Mouse (Mus musculus): ENCODE results near the gene Slc46a2.

Slc46a2 gene

DNA sequence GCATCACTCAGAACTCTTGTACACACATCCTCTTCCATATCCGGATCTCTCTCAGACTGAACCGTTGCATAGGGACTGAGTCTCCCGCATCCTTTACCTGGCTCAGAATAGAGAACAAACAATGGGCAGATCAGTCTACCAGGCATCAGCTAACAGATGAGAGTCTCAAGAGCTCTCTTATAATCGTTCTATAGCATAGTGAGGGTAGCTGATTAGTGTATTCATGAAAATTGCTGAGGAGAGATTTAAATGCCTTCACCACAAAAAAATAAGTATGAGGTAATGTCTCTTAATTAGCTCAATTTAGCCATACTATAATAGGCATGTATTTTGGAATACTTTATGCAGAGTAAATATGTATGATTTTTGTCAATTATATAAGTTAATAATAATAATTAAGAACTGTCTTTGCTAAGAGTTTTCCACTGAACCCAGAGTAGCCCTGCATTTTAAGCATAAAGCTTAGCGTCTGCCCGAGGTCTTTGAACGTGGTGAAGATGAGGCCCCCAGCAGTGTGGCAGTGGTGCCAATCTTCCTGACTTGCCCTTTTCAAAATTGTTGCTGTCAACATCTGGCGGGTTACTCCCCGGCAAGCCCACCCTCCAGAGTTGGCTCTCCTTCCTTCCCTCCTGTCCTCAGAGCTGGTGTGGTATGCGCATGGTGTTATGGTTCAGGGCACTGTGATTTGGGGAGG lies 23.0 kb downstream of the Slc46a2 start:
- DNase-seq (ENCODE audit: low read depth, low spot score): no peak

DNA sequence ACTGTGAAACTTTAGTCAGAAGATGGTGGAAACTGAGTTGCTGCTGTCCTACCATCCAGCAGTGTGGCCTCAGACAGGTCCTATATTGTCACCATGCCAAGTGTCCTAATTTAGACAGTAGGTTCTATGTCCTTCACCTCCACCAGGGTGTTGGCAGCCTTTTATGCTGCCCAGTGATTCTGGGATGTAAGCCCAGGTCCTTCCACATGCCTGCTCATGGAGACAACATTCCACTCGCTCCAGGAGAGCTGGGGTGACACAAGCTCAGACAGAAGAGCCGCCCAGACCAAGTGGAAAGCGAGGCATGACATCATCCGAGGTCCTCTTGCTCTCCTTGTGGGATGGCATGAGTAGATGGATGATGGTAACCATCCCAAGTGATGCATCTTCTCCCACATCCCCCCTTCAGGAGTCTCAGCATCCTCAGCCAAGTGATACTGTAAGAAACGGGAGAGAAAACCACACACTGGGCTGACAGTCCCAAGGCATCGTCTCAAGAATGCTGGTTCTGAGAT lies 24.7 kb downstream of the Slc46a2 start:
- DNase-seq (ENCODE audit: low read depth, low spot score): peak; percentile 34

DNA sequence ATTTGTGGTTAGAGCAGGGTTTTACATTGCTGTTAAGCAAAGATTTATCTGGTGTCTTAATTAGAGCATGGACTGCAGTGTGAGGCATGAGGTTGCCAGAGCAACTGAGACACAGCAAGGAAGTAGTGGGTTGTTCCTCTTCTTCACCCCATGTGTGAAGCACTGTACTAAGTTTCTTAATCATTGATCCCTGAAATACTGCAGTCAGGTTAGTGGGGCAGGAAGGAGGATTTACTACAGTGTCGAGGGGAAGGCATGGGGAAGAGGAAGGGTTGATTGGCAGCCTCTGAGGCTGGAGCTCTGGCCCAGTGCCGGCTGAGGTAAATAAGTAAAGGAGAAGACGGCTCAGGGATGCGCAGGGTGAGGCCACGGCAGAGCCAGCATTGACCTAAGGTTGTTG lies 26.8 kb downstream of the Slc46a2 start:
- DNase-seq (ENCODE audit: low read depth, low spot score): no peak

DNA sequence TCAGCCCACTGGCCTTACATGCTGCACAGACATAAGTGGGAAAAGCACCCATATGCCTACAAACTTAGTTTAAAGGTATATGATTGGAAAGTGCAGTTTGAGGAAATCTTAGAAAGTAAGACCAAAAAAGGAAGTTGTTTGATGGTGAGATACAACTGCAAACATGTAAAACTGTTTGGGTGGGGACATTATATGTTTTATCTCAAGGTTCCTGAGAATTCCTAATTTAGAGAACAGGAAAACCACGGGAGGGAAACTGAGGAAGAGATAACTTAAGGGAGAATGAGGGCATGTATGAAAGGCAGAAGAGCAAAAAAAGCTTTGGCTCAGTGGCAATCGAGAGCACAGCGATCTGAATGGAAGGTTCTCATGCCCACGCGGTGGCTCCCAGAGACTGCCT lies 27.8 kb downstream of the Slc46a2 start:
- no peak for DNase-seq (ENCODE audit: low read depth, low spot score)

DNA sequence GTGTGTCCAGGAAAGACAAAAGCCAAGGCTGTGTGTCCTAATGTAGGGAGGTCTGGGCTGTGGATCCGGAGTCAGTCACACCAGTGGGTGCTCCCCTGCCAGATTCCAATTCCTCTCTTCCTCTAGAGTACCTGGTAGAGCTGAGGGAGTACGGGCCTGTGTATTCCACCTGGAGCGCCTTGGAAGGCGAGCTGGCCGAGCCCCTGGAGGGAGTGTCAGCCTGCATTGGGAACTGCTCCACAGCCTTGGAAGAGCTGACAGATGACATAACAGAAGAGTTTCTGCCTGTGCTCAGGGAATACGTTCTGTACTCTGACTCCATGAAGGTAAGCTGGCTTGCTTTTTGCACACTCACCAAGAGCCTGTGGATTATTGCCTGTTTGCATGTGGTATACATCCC lies 28.6 kb downstream of the Slc46a2 start:
- no peak for DNase-seq (ENCODE audit: low read depth, low spot score)

- no peak for DNase-seq (ENCODE audit: low read depth, low spot score)
Observed at GRCm38 (mm10) chr4:59884136-59884696, 30.6 kb downstream of the Slc46a2 start.

DNA sequence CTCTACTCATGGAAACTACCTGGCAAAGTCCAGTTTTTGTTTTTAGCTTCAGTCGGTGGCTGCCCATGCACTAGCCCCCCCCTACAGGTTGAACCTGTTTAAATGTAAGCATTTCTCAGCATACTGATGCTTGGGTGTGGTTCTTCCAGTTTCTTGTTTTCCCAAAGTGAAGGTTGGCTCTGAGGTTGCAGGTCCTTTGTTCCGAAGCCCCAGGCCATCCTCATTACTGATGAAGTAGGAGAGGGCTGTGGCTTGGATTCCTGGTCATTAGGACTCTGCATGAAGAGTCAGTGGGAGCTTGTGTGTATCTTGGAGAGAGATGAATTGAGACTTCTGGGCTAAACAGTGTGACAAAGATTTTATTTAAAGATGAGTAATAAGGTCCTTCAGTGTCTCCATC lies 33.6 kb downstream of the Slc46a2 start:
- no peak for DNase-seq (ENCODE audit: low read depth, low spot score)

DNA sequence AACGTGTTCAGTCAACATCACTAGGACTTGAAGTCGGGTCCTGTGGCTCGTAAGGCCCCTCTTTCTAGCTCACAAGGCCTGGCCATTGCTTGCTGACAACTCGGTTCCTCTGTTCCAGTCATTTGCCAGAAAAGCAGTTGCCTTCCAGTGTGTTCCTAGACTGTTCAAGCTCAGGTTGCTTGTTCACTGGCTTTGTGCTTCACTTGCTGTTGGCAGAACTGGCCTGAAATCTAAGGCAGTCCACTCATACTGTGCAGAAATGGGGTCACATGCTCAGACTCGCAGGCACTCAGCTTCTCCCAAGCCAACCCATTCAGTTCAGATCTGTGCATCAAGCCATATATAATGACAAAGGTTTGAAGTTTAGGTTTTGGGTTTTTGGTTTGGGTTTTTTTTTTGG lies 34.1 kb downstream of the Slc46a2 start:
- DNase-seq (ENCODE audit: low read depth, low spot score): no peak

GRCm38 (mm10) chr4:59879444-59879843 lies 35.4 kb downstream of the Slc46a2 start:
- no peak for DNase-seq (ENCODE audit: low read depth, low spot score)

- no peak for DNase-seq (ENCODE audit: low read depth, low spot score)
Observed at GRCm38 (mm10) chr4:59878595-59878994, 36.3 kb downstream of the Slc46a2 start.

GRCm38 (mm10) chr4:59877025-59877424 lies 37.8 kb downstream of the Slc46a2 start:
- DNase-seq (ENCODE audit: low read depth, low spot score): no peak

DNA sequence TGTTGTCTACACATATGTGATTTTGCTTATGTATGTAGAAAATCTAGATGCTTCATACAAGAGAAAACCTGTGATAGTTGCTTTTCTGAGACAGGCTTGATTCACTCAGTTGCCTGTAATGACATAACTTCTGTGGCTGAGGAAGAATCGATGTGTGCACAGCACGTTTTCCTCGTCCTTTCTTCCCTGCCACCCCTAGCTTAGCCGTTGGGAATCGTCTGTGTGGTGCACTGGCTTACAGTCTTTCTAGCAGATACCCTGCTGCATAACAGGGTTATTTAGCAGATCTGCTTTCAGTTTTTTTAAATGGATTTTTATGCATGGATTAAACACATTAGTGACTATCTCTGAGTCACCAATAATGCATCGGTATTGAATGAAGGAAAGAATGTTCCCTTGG lies 38.3 kb downstream of the Slc46a2 start:
- DNase-seq (ENCODE audit: low read depth, low spot score): no peak

- no peak for DNase-seq (ENCODE audit: low read depth, low spot score)
Observed at GRCm38 (mm10) chr4:59873830-59874229, 41.0 kb downstream of the Slc46a2 start.

- no peak for DNase-seq (ENCODE audit: low read depth, low spot score)
Observed at GRCm38 (mm10) chr4:59873240-59873639, 41.6 kb downstream of the Slc46a2 start.

DNA sequence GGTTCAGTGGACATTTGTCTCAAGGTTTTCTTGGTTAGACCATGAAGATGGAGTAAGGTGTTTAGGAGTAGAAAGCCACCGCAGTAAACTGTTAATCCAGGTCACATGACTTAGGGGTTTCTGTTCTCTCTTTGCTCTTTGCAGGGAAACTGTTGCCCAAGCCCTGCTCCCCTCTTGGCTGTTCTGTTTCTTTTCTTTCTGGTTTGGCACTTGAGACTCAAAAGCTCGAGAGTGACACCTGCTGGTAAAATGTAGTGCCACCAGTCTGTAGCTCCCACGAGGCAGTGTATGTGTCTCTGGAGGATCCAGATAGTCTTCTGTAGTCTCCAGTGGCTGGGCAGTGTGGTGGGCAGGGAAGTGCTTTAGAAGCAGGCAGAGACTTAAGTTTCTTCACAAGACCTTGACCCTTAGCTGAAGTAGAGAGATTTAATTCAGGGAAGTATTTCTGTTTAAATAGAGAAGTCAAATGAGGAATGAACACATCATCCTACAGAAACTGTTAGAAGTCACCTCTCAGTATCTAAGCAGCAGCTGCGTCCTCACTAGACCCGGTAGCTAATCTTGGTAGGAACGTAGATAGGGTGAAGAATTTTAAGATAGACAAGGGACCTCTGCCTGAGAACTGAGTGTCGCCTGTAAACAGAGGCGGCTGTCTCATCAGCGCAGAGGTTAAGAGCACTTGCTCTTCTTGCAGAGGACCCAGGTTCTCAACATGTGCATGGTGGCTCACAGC lies 43.8 kb downstream of the Slc46a2 start:
- DNase-seq (ENCODE audit: low read depth, low spot score): peak; percentile 66

DNA sequence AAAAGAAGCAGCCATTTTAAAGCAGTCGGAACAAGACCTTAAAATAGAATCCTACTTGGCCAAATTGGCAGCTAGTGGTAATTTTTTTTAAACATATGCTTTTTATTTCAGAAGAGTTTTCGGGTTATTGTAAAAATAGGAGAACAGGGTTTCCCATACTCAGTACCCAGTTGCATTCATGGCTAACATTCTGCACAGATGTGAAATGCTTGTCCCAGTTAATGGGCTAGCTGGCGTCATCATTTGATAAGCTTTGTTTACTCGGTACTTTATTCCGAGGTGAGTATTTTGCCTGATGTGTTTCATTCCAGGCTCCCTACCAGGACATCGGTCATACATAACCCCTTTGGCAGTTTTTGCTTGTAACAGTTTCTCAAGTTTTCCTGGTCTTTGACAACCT lies 44.4 kb downstream of the Slc46a2 start:
- no peak for DNase-seq (ENCODE audit: low read depth, low spot score)

DNA sequence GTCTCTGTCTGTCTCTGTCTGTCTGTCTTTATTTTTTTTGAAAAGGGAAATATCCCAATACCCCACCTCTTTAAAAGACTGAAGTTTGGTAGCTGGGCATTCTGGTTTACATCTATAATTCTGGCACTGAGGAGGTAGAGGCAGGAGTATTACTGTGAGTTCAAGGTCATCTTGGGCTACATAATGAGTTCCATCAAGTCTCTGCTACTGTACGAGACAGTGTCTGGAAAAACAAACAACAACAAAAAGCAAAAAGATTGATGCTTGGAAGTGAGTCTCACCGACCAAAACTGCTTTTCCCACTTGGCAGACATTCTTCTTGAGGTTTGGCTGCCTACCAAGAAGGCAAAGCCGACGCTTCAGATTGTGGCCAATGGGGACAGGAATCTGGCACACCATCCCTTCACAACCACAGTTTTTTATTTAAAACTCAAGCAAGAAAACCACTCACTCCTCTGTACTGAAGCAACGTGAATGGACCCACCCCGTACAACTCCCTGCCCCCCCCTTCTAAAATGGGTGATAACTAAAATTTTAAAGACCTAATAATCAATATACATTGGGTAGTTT lies 45.3 kb downstream of the Slc46a2 start:
- peak; percentile 59 for DNase-seq (ENCODE audit: low read depth, low spot score)

DNA sequence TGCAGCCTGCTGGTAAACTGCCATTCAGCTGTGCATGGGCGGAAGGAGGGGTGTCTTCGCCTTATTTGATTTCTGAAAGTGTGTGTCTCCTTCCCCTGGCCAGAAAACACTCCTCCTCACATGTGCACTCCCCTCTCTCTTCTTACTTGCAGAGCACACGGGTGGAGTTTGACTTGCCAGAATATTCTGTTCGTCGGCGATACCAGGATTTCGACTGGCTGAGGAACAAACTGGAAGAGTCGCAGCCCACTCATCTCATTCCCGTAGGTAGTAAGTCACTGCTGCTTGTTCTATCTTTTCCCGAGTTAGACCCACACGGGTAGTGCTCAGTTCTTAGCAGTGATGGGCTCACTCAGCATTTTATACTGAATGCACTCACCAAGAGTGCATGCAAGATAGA lies 46.8 kb downstream of the Slc46a2 start:
- DNase-seq (ENCODE audit: low read depth, low spot score): no peak

DNA sequence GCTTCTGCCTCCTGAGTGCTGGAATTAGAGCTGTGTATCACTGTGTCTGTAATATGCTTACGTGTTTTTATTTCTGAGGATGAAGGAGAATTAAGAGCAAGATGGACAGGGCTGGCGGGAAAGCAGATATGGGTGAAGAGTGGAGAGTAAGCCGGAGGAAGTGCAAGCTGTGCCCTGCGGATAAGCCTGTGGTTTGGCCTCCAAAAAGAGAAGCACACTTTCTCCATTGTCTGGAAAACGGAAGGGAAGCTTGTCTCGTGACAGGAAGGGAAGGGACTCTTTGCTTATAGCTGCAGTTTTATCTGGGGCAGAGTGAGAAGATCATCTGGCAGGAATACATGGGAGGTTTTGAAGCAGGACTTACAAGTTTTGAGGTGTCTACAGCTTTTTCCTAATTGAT lies 51.0 kb downstream of the Slc46a2 start:
- peak; percentile 48 for DNase-seq (ENCODE audit: low read depth, low spot score)

DNA sequence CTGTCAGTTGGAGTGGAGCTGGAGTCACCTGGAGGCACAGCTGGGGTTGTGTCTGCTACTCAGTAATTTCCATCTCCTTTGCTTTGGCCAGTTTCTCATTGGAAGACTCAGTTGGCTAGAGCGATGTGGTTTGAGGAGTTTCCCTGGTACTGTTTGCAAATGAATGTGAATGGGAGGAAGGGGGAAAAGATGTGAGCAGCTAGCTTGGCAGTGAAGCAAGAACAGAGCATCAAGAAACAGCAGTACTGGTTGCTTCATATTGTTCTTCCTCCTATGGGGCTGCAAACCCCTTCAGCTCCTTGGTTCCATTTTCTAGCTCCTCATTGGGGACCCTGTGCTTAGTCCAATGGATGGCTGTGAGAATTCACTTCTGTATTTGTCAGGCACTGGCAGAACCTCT lies 52.5 kb downstream of the Slc46a2 start:
- DNase-seq (ENCODE audit: low read depth, low spot score): no peak

DNA sequence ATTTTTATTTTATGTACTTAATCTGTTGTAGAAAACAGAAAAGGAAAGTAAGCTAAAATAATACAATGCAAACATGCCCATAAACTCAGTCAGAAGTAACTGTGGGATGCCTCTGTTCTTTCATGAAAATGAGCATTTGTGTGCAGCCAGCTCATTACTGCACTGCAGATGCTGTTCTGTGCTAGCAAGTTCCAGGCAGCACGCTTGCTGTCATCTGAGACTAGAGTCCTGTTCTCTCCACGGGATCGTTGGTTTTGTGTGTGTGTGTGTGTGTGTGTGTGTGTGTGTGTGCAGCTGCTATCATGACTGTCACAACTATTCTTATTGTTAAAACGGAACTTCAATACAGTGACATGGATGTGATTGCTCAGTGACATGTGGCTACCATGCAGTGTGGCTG lies 53.0 kb downstream of the Slc46a2 start:
- DNase-seq (ENCODE audit: low read depth, low spot score): no peak

DNA sequence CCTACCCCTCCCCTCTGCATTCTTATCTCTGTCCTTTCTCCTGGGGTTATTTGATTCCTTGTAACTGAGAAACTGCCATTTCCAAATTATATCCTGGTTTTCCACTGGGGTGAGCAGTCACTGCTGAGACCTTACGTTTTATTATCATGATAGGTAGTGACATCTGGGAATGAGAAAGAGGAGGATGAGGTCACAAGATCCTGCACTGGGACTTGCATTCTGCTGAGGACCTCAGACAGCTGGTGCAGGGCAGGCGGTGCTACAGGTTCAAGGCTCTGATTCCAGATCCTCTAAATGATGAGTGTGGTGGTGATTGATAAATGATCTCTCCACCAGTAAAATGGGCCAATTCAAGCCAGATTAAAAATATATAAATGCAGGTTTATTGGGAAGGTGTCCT lies 54.4 kb downstream of the Slc46a2 start:
- no peak for DNase-seq (ENCODE audit: low read depth, low spot score)

Data from skeletal muscle tissue, adult 2 months (tissue).